Mouse (Mus musculus) testis, adult 2 months (tissue): Measurements from ENCODE around the gene Otud7a.

Source experiments
- CTCF ChIP-seq: fragments of 200-500 bp; IDR thresholded peaks from 2 replicates; pipeline ENCODE4 v1.5.1; 2012; ENCODE audit warnings: low read depth, mild to moderate bottlenecking, inconsistent platforms, low read length, moderate library complexity; ENCODE audit not compliant: control insufficient read depth, insufficient read depth, insufficient replicate concordance
- POLR2A ChIP-seq: fragments of 200-500 bp; IDR thresholded peaks from 2 replicates; pipeline ENCODE4 v1.6.1; 2012; ENCODE audit warnings: low read depth, mild to moderate bottlenecking, inconsistent platforms, low read length, moderate library complexity; ENCODE audit not compliant: control insufficient read depth

DNA sequence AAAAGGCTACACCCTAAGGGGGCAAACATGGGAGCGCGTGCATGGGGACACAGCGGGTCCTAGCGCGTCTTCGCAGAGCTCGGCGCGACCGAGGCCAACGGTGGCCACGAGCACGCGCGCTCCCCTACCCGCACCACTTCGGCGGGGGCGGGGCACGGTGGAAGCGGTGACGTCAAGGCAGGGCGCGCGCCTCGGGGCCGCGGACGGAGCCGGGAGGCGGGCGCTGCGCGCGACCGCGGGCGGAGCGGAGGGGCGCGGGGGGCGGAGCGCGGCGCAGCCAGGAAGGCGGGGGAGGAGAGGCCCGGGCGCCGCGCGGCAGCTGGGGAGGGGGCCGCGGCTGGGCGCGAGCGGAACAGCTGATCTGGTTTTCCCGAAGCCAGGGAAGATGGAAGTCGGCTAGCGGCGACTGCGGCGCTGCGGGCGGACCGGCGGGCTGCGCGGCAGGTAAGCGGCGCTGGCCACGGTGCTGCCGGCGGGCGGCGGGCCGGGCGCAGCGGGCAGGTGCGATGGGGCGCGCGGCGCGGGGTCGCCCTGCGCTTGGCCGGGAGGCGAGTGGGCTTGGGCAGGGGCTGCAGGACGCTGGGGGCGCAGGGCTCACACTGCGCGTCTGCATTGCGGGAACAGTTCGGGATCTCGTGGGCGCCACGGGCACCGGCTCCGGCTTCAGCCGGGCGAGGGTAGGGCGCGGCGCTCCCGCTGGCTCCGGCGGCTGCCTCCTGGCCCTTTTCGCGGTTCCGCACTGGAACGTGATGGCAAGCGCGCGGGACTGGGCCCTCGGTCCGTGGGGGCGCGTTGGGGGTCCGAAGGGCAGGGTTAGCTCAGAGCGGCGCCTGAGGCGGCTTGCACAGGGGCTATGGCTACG lies at the start of gene Otud7a:
- TF ChIP-seq POLR2A (peak; percentile 53; the same call in 1 of the 2 replicates), CTCF (no peak)
